Mouse (Mus musculus) neural tube, embryonic 13.5 days (tissue): ENCODE data around the gene Zfp282. TPM values are rescaled to one million over a fixed set of nuclear protein-coding genes. Genes with fewer than 3 reads are reported as not detected.
"Not testable (repeated sequence)": the region's sequence is repeated elsewhere in the genome, so short reads cannot be mapped to it uniquely, and the experiment has no call there.

Experiments
- ATAC-seq: fragments of 200-750 bp; cut with Nextera tagmentation; 2 replicates; pipeline ENCODE4 v1.8.0; 2017; ENCODE audit warnings: low read depth, mild to moderate bottlenecking, moderate TSS enrichment, moderate library complexity
- H3K27ac ChIP-seq: fragments of 300-500 bp; sonication (generic); replicated peaks from 2 replicates; pipeline ENCODE4 v1.5.1; 2015; ENCODE audit warnings: moderate library complexity, mild to moderate bottlenecking, inconsistent platforms
- H3K27me3 ChIP-seq: fragments of 300-500 bp; sonication (generic); 2 replicates; pipeline ENCODE4 v1.6.1; 2015; ENCODE audit warnings: mild to moderate bottlenecking, inconsistent platforms
- H3K36me3 ChIP-seq: fragments of 300-500 bp; sonication (generic); 2 replicates; pipeline ENCODE4 v1.6.1; 2015; ENCODE audit warnings: mild to moderate bottlenecking, inconsistent platforms
- H3K4me1 ChIP-seq: fragments of 300-500 bp; sonication (generic); replicated peaks from 2 replicates; pipeline ENCODE4 v1.6.1; 2015; ENCODE audit warnings: inconsistent platforms
- H3K4me2 ChIP-seq: fragments of 300-500 bp; sonication (generic); 2 replicates; pipeline ENCODE4 v1.6.1; 2015; ENCODE audit warnings: inconsistent platforms, mild to moderate bottlenecking, moderate library complexity
- H3K4me3 ChIP-seq: fragments of 300-500 bp; sonication (generic); 2 replicates; pipeline ENCODE4 v1.5.1; 2015; ENCODE audit warnings: mild to moderate bottlenecking, inconsistent platforms
- H3K9ac ChIP-seq: fragments of 300-500 bp; sonication (generic); 2 replicates; pipeline ENCODE4 v1.6.1; 2015; ENCODE audit warnings: moderate library complexity, mild to moderate bottlenecking, inconsistent platforms
- H3K9me3 ChIP-seq: fragments of 300-500 bp; sonication (generic); 2 replicates; pipeline ENCODE4 v1.6.1; 2016; ENCODE audit warnings: inconsistent platforms
- WGBS: fragments of 180-500 bp; shearing (Covaris S2); methylation state at CpG from one replicate; pipeline ENCODE4 v1.1.7; 2015; 5-methylcytosine and 5-hydroxymethylcytosine counted together
- polyA plus RNA-seq: library from polyadenylated mRNA; unstranded; fragments of >200 nt; fragmentation: Nextera tagmentation; extraction: Ambion mirVana; gene quantifications from 2 replicates; pipeline ENCODE4 v1.2.1, GENCODE M21; 2015

Gene Zfp282
- polyA plus RNA-seq, 1 experiment from 2014 or later, result 22.1 TPM

- no peak overlapping the region for H3K27ac ChIP-seq
- WGBS, result 94% methylated on average over 6 of the region's 6 CpGs
- no peak overlapping the region for H3K4me3 ChIP-seq
- no peaks in the 10 kb centered on the region for H3K27me3 ChIP-seq
- no peaks in the 10 kb centered on the region for H3K4me1 ChIP-seq
- no peaks in the 10 kb centered on the region for H3K9me3 ChIP-seq
- no peak for ATAC-seq
- H3K4me2 ChIP-seq, result no peak overlapping the region
- no peak overlapping the region for H3K9ac ChIP-seq
- H3K36me3 ChIP-seq, result peaks cover 53% of the 10 kb centered on the region
Measured at GRCm38 (mm10) chr6:47857241-47857640, 19.8 kb upstream of the Zfp282 start.

GRCm38 (mm10) chr6:47857729-47858128 is 19.3 kb upstream of the Zfp282 start:
- H3K4me2 ChIP-seq, H3K4me3 ChIP-seq, H3K9ac ChIP-seq, H3K4me1 ChIP-seq, H3K27me3 ChIP-seq, H3K9me3 ChIP-seq, H3K27ac ChIP-seq, ATAC-seq: not testable (repeated sequence)
- H3K36me3 ChIP-seq, result peaks cover 58% of the 10 kb centered on the region
- WGBS, result 94% methylated on average over 3 of the region's 3 CpGs

- WGBS, result 95% methylated on average over 5 of the region's 5 CpGs
- no peaks in the 10 kb centered on the region for H3K4me1 ChIP-seq
- H3K27ac ChIP-seq, result no peak overlapping the region
- H3K27me3 ChIP-seq, result no peaks in the 10 kb centered on the region
- H3K4me3 ChIP-seq, result no peak overlapping the region
- no peak overlapping the region for H3K9ac ChIP-seq
- ATAC-seq, result no peak
- H3K4me2 ChIP-seq, result no peak overlapping the region
- peaks cover 26% of the 10 kb centered on the region for H3K36me3 ChIP-seq
- H3K9me3 ChIP-seq, result no peaks in the 10 kb centered on the region
Measured at GRCm38 (mm10) chr6:47872266-47872665, 4.7 kb upstream of the Zfp282 start.

- WGBS, result under 1% methylated on average over 70 of the region's 71 CpGs
- peak overlapping the region; percentile 99 for H3K27ac ChIP-seq
- ATAC-seq, result peak; percentile 96
Measured at GRCm38 (mm10) chr6:47877461-47878132, 593 bp downstream of the Zfp282 start.

GRCm38 (mm10) chr6:47878133-47878514 is 1.1 kb downstream of the Zfp282 start:
- peaks cover 36% of the 10 kb centered on the region for H3K36me3 ChIP-seq
- H3K27me3 ChIP-seq, result no peaks in the 10 kb centered on the region
- ATAC-seq, result peak; percentile 12
- H3K4me1 ChIP-seq, result peaks cover 21% of the 10 kb centered on the region
- no peaks in the 10 kb centered on the region for H3K9me3 ChIP-seq
- WGBS, result under 1% methylated on average over 11 of the region's 11 CpGs
- peak overlapping the region; percentile 99 for H3K27ac ChIP-seq
- H3K4me2 ChIP-seq, result peak overlapping the region; percentile 96
- H3K9ac ChIP-seq, result peak overlapping the region; percentile 96
- peak overlapping the region; percentile 93 for H3K4me3 ChIP-seq

More at GRCm38 (mm10) chr6:47877461-47878132, 593 bp downstream of the Zfp282 start:
- H3K4me1 ChIP-seq, result peaks cover 21% of the 10 kb centered on the region
- H3K4me2 ChIP-seq, result peak overlapping the region; percentile 96
- H3K9ac ChIP-seq, result peak overlapping the region; percentile 96
- H3K27me3 ChIP-seq, result no peaks in the 10 kb centered on the region
- peak overlapping the region; percentile 93 for H3K4me3 ChIP-seq
- H3K9me3 ChIP-seq, result no peaks in the 10 kb centered on the region
- peaks cover 30% of the 10 kb centered on the region for H3K36me3 ChIP-seq

GRCm38 (mm10) chr6:47878593-47878992 is 1.6 kb downstream of the Zfp282 start:
- H3K4me1 ChIP-seq, result peaks cover 21% of the 10 kb centered on the region
- H3K27me3 ChIP-seq, result no peaks in the 10 kb centered on the region
- peak overlapping the region; percentile 96 for H3K9ac ChIP-seq
- 47% methylated on average over 3 of the region's 3 CpGs for WGBS
- ATAC-seq, result no peak
- H3K27ac ChIP-seq, result peak overlapping the region; percentile 99
- H3K9me3 ChIP-seq, result no peaks in the 10 kb centered on the region
- H3K4me2 ChIP-seq, result peak overlapping the region; percentile 96
- peak overlapping the region; percentile 93 for H3K4me3 ChIP-seq
- peaks cover 40% of the 10 kb centered on the region for H3K36me3 ChIP-seq

- H3K4me2 ChIP-seq, result peak overlapping the region; percentile 96
- WGBS, result 72% methylated on average over 4 of the region's 4 CpGs
- H3K4me3 ChIP-seq, result peak overlapping the region; percentile 93
- H3K4me1 ChIP-seq, result peaks cover 21% of the 10 kb centered on the region
- no peaks in the 10 kb centered on the region for H3K27me3 ChIP-seq
- H3K36me3 ChIP-seq, result peaks cover 46% of the 10 kb centered on the region
- no peak for ATAC-seq
- H3K9me3 ChIP-seq, result no peaks in the 10 kb centered on the region
- peak overlapping the region; percentile 96 for H3K9ac ChIP-seq
- H3K27ac ChIP-seq, result no peak overlapping the region
Measured at GRCm38 (mm10) chr6:47879049-47879716, 2.2 kb downstream of the Zfp282 start.

- 97% methylated on average over 10 of the region's 10 CpGs for WGBS
Measured at GRCm38 (mm10) chr6:47880166-47880565, 3.2 kb downstream of the Zfp282 start.

GRCm38 (mm10) chr6:47888812-47889383 is 11.9 kb downstream of the Zfp282 start:
- Histone ChIP-seq H3K9ac (no peak overlapping the region), H3K4me3 (no peak overlapping the region), H3K27ac (no peak overlapping the region), H3K27me3 (no peaks in the 10 kb centered on the region), H3K4me2 (no peak overlapping the region), H3K4me1 (no peaks in the 10 kb centered on the region), H3K9me3 (no peaks in the 10 kb centered on the region), H3K36me3 (peaks cover 92% of the 10 kb centered on the region)
- 89% methylated on average over 8 of the region's 8 CpGs for WGBS
- no peak for ATAC-seq

More at GRCm38 (mm10) chr6:47880166-47880565, 3.2 kb downstream of the Zfp282 start:
- peaks cover 21% of the 10 kb centered on the region for H3K4me1 ChIP-seq
- H3K9ac ChIP-seq, result no peak overlapping the region
- ATAC-seq, result no peak
- H3K27ac ChIP-seq, result no peak overlapping the region
- H3K9me3 ChIP-seq, result no peaks in the 10 kb centered on the region
- 0 out of 2 replicates have a peak overlapping the region, but pooled peaks have one; percentile 96 for H3K4me2 ChIP-seq
- H3K27me3 ChIP-seq, result no peaks in the 10 kb centered on the region
- H3K36me3 ChIP-seq, result peaks cover 55% of the 10 kb centered on the region
- no peak overlapping the region for H3K4me3 ChIP-seq

- Histone ChIP-seq H3K27me3 (peaks cover 21% of the 10 kb centered on the region), H3K36me3 (peaks cover 72% of the 10 kb centered on the region), H3K4me2 (no peak overlapping the region), H3K9ac (no peak overlapping the region), H3K27ac (no peak overlapping the region), H3K4me1 (no peaks in the 10 kb centered on the region), H3K9me3 (no peaks in the 10 kb centered on the region), H3K4me3 (no peak overlapping the region)
- no peak for ATAC-seq
- 96% methylated on average over 6 of the region's 6 CpGs for WGBS
Measured at GRCm38 (mm10) chr6:47899416-47899815, 22.4 kb downstream of the Zfp282 start.

GRCm38 (mm10) chr6:47903587-47903986 is 26.6 kb downstream of the Zfp282 start:
- Histone ChIP-seq H3K27ac (no peak overlapping the region), H3K4me2 (no peak overlapping the region), H3K9me3 (no peaks in the 10 kb centered on the region), H3K27me3 (peaks cover 21% of the 10 kb centered on the region), H3K9ac (no peak overlapping the region), H3K4me1 (no peaks in the 10 kb centered on the region), H3K4me3 (no peak overlapping the region), H3K36me3 (peaks cover 96% of the 10 kb centered on the region)
- ATAC-seq, result no peak
- 73% methylated on average over 4 of the region's 4 CpGs for WGBS

GRCm38 (mm10) chr6:47904361-47904760 is 27.4 kb downstream of the Zfp282 start:
- Histone ChIP-seq H3K4me3 (no peak overlapping the region), H3K27ac (no peak overlapping the region), H3K4me1 (no peaks in the 10 kb centered on the region), H3K36me3 (peaks cover 89% of the 10 kb centered on the region), H3K27me3 (peaks cover 21% of the 10 kb centered on the region), H3K9me3 (no peaks in the 10 kb centered on the region), H3K9ac (no peak overlapping the region), H3K4me2 (no peak overlapping the region)
- no peak; the same call in 1 of the 2 replicates for ATAC-seq
- WGBS, result 42% methylated on average over 19 of the region's 19 CpGs
